Mouse (Mus musculus): ENCODE data around the gene Ppp1r21.

- no peak for TF ChIP-seq CTCF (IDR thresholded peaks at IDR 0.05; ENCODE audit: low read depth, low read length)
- no peak for TF ChIP-seq TAL1 (conservative IDR thresholded peaks at IDR 0.05; ENCODE audit: low read depth, low read length)
These were observed 74.0 kb downstream of the Ppp1r21 start for GRCm38 (mm10) chr17:88603943-88604342.
